Mouse (Mus musculus): ENCODE measurements around the gene Itga7.

- TF ChIP-seq CTCF (IDR thresholded peaks at IDR 0.05; ENCODE audit: low read depth) (no peak), EP300 (optimal IDR thresholded peaks at IDR 0.05) (no peak)
Observed at GRCm38 (mm10) chr10:128912791-128913190, 20.8 kb upstream of the Itga7 start.
